Mouse (Mus musculus) kidney, adult 2 months (tissue): ENCODE results near the gene Lgals3.

Experiments used
- CTCF ChIP-seq: fragments of 200-500 bp; conservative IDR thresholded peaks from 2 replicates; pipeline ENCODE4 v1.5.1; 2011; ENCODE audit warnings: low read depth, mild to moderate bottlenecking, control low read depth, low read length, moderate library complexity, mixed read lengths; ENCODE audit not compliant: insufficient read depth, insufficient read length
- POLR2A ChIP-seq: fragments of 200-500 bp; IDR thresholded peaks from one replicate; pipeline ENCODE4 v1.6.1; 2011; ENCODE audit warnings: low read depth, low read length, control low read depth

GRCm38 (mm10) chr14:47340231-47340925 lies 27.2 kb upstream of the Lgals3 start:
- TF ChIP-seq POLR2A: no peak
- no peak for TF ChIP-seq CTCF
